Mouse (Mus musculus) 3134 (cell line): ENCODE data around the gene Slc9a9.

Experiments used
- DNase-seq: peaks from one replicate; pipeline ENCODE4 v3.0.0-alpha.2; 2011; ENCODE audit warnings: low spot score; ENCODE audit not compliant: insufficient read length; ENCODE audit errors: extremely low read depth

The Slc9a9 gene

GRCm38 (mm10) chr9:94925845-94926244 lies 256.1 kb downstream of the Slc9a9 start:
- DNase-seq, result no peak

DNA sequence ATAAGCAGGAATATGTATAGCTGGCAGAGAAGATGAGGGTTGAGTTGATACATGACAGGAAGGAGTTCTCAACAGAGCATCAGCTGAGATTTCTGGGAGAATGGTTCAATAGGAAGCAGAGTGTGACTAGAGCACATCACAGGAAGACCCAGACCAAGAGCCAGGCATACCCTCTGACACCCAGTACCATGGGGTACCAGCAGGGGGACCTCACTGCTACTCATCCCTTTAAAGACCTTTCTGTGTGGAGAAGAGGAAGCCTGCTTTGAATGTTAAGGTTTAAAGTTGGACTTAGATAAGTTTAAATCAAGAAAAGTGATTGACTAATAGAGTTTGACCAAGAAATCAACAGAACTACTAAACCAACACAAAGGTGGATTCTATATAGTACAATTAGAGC lies 257.4 kb downstream of the Slc9a9 start:
- DNase-seq, result no peak

- no peak for DNase-seq
Observed at GRCm38 (mm10) chr9:94945569-94946135, 275.9 kb downstream of the Slc9a9 start.

GRCm38 (mm10) chr9:94947246-94947645 lies 277.5 kb downstream of the Slc9a9 start:
- no peak for DNase-seq

GRCm38 (mm10) chr9:94950676-94951075 lies 281.0 kb downstream of the Slc9a9 start:
- DNase-seq, result no peak

- DNase-seq, result no peak
Observed at GRCm38 (mm10) chr9:94955645-94956044, 285.9 kb downstream of the Slc9a9 start.

- DNase-seq, result no peak
Observed at GRCm38 (mm10) chr9:94958382-94958781, 288.7 kb downstream of the Slc9a9 start.

- DNase-seq, result no peak
Observed at GRCm38 (mm10) chr9:94968596-94969120, 298.9 kb downstream of the Slc9a9 start.

DNA sequence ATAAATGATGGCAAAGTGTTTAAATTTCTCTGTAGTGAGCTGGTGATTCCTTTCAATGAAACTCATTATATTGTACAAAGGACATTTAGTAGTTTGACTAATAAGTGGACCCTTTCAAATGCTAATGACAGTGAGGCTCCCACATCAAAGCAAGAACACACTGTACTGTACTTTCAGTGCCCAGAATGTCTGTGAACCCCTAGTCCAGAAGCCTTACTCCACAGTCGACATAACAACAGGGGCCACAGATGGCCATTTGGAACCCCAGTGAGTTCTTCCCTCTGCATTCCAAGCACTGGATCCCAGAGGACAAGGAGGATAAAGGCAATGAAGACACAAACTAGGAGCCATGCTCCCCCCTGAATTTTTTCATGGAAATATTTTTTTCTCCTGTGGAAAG lies 299.4 kb downstream of the Slc9a9 start:
- DNase-seq, result no peak

DNA sequence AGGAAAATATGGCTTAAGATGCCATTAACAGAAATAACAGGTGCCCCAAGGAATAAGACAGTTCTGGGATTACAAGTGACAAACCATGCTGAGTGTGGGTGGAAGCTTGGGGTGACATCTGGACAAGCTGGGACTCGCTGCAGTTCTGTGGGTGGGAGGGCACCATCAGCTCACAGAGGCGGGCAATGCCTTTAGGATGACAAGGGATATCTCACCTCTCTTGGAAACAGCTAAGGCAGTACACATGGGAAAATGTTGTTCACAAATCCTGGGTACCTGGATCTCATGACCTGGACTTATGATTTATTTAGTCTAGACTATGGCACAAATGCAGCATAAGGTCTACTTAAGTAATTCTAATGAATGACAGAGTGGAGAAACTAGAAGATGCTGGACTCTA lies 302.3 kb downstream of the Slc9a9 start:
- no peak for DNase-seq

GRCm38 (mm10) chr9:94972693-94973092 lies 303.0 kb downstream of the Slc9a9 start:
- DNase-seq, result no peak

- no peak for DNase-seq
Observed at GRCm38 (mm10) chr9:94976191-94976590, 306.5 kb downstream of the Slc9a9 start.

DNA sequence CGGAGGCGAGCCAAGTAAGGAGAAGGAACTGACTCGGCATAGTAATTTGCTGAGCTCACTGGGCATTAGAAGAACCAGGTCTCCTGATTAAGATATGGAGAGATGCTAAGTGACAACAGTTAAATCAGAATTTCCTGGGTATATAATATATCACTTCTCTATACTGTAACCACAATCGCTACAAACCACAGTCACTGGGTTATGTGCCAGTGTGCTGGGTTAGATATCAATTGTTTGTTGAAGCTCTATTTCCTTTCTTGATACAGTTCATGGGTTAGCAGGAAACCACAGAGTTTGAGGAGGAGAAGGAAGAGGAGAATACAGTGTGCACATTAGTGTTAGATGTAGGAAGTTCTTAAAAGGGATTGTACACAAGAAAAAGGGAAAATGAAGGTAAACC lies 323.9 kb downstream of the Slc9a9 start:
- DNase-seq, result no peak

GRCm38 (mm10) chr9:95020136-95020706 lies 350.5 kb downstream of the Slc9a9 start:
- no peak for DNase-seq

DNA sequence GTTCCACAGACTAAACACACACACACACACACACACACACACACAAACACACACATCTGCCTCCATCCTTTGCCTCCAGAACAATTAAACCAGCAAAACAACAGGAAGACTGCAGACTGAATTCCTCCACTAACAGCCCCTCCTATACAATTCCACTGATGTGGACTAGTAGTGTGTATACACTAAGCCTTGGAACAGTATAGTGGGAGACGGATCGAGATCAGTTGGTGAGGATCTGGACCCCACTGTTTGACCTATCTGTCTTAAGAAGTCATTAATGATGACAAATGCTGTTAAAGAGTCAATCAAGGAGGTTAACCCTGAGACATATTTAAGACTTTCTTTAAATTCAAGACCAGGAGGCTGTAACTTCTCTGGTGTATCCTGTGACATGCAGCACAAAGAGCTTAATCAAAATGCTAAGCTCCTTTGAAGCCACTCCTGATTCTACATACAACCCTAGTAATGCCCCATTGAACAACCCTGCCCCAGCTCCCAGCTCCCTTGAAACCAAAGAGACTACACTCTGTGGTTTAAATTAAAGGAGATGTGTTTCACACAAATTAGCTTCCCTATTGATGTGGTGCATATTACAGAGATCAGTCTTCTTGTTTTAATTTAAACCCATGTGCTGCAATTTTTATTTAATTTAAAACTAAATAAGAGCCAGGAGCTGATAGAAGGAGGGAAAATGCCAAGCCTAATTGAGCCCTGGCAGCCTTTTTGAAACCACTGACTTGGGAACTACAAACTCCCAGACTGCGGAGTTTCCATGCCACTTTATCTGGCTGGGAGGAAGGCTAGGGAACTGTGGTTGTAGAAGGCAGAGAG lies 364.6 kb downstream of the Slc9a9 start:
- no peak for DNase-seq

- DNase-seq, result no peak
Observed at GRCm38 (mm10) chr9:95036209-95036608, 366.5 kb downstream of the Slc9a9 start.

- DNase-seq, result no peak
Observed at GRCm38 (mm10) chr9:95042420-95042819, 372.7 kb downstream of the Slc9a9 start.

DNA sequence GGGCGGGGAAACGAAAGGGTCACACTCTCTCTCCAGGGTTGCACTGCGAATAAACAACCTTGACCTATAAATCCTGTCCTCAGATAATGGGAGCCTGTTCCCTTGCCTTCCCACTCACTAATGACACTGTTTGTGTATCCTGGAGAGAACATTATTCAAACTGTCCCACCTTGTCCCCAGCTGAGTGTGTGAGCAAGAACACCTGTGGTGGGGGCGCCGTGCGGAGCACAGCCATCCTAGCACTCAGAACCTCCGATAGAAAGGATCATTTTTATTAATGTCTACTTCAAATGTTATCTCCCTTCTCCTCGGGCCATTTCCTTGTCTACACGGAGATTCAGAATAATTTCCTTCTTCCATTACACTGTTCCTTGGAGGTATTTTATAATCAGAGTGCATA lies 382.5 kb downstream of the Slc9a9 start:
- no peak for DNase-seq

DNA sequence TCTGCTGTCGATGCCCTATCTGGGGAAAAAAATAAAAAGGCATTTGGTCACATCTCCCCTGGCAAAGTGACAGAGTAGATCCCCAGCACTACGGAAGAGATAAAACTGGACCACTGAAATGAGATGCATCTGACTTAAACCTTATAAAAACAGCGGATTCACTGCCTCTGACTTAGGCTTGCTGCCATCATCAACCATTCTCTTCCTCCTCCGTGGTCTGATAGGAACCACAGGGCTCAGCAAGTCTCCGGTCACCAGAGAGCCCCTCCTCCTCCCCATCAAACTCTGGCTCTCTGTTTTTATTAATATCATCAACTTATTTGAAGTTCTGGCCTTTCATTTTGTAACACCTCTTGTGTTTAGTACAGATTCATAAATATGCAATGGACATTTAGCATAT lies 383.5 kb downstream of the Slc9a9 start:
- no peak for DNase-seq

- no peak for DNase-seq
Observed at GRCm38 (mm10) chr9:95055843-95056242, 386.1 kb downstream of the Slc9a9 start.

DNA sequence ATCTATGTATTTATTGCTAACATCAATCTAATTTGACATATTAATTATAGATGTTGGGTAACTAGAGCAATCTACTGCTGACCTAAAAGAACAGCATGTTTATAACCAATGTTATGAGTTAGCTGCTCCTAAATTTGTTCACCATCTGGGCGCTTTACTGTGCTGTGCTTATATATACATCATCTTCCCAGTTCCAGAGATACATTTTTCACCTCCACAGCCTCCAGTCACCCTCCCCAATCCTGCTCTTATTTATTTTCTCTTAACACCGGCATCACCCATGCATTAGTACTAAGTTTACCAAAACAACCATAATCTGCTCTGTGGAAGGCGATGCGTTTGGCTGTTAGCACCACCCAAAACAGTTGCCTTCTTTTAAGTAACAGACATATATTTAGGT lies 391.0 kb downstream of the Slc9a9 start:
- no peak for DNase-seq

- no peak for DNase-seq
Observed at GRCm38 (mm10) chr9:95067037-95067436, 397.3 kb downstream of the Slc9a9 start.
